Mouse (Mus musculus): Measurements from ENCODE around the gene Kcnh3.

DNA sequence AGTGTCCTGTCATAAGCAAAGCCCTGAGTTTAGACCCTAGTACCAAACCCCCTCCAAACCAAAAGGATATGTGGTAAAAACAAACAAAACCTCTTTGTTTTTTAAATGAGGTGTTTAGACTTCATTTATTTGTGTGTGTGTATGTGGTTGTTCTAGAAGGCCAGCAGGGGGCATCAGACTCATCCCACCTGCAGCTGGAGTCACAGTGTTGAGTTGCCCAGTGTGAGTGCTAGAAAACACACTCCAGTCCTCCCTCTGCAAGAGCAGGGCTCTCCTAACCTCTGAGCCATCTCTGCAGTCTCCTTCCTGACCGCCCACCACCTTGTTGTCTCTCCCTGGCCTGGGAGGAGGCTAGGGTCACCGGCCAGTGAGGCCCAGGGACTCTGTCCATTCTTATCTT, 9.7 kb upstream of the Kcnh3 start:
- no peak for TF ChIP-seq CTCF (IDR thresholded peaks at IDR 0.05; ENCODE audit: low read depth, low read length)
- TF ChIP-seq POLR2A (IDR thresholded peaks at IDR 0.05; ENCODE audit: borderline replicate concordance, low read depth, low read length) = no peak
